23 mouse cellular contexts compared by ENCODE assay signal in genomic region chr8:104412805-104413532, GRCm38 (mm10). TPM values are rescaled to one million over a fixed set of nuclear protein-coding genes. Genes with fewer than 3 reads are reported as not detected.
DNase-seq lines count a peak whose midpoint lies in the region; ATAC-seq and TF ChIP-seq lines count a peak whose summit lies in the region.
"Had no signal": no experiment of that assay in that cellular context is flagged by ENCODE, and none has a peak within 500 bp of the region (broad histone marks: within the 10 kb centered on the region; RNA-seq: fewer than 3 reads in every experiment).

No protein-coding gene starts in this region.

- H3K36me3 ChIP-seq in heart, postnatal 0 days (replicated peaks; ENCODE audit: control insufficient read depth, insufficient read depth, low read length), result peaks cover 11% of the 10 kb centered on the region; the same call in 1 of the 2 replicates
- no peaks in the 10 kb centered on the region for H3K36me3 ChIP-seq in heart, adult 2 months (ENCODE audit: control insufficient read depth, insufficient read depth, low read length)
- peaks cover 11% of the 10 kb centered on the region for H3K36me3 ChIP-seq in lung, embryonic 14.5 days (ENCODE audit: insufficient read depth)
- peaks cover 5% of the 10 kb centered on the region for H3K36me3 ChIP-seq in intestine, embryonic 15.5 days

- H3K27me3 ChIP-seq in heart, postnatal 0 days (ENCODE audit: control insufficient read depth, insufficient read depth, low read length), result no peaks in the 10 kb centered on the region
- no peaks in the 10 kb centered on the region for H3K27me3 ChIP-seq in heart, adult 2 months (ENCODE audit: control insufficient read depth, insufficient read depth, low read length)
- H3K27me3 ChIP-seq in lung, embryonic 14.5 days (ENCODE audit: insufficient read depth, low read length), result no peaks in the 10 kb centered on the region
- no peaks in the 10 kb centered on the region for H3K27me3 ChIP-seq in intestine, embryonic 15.5 days (replicated peaks)
- H3K27me3 ChIP-seq: forebrain, embryonic 12.5 days; hindbrain, embryonic 15.5 days had no signal

- no peak overlapping the region for H3K4me2 ChIP-seq in heart, postnatal 0 days (ENCODE audit: low read depth, low read length)
- H3K4me2 ChIP-seq in lung, embryonic 14.5 days, result no peak overlapping the region
- no peak overlapping the region for H3K4me2 ChIP-seq in intestine, embryonic 15.5 days (replicated peaks)
- H3K4me2 ChIP-seq: forebrain, embryonic 12.5 days; hindbrain, embryonic 15.5 days had no signal

- no peaks in the 10 kb centered on the region for H3K9me3 ChIP-seq in heart, postnatal 0 days (replicated peaks; ENCODE audit: control insufficient read depth, low read length)
- H3K9me3 ChIP-seq in lung, embryonic 14.5 days (ENCODE audit: low read depth, low read length), result no peaks in the 10 kb centered on the region
- no peaks in the 10 kb centered on the region for H3K9me3 ChIP-seq in intestine, embryonic 15.5 days
- H3K9me3 ChIP-seq: embryonic facial prominence, embryonic 10.5 days; forebrain, embryonic 12.5 days; hindbrain, embryonic 15.5 days; midbrain, embryonic 10.5 days had no signal

- H3K4me3 ChIP-seq in heart, postnatal 0 days (ENCODE audit: low read depth, low read length), result no peak overlapping the region
- no peak overlapping the region for H3K4me3 ChIP-seq in heart, adult 2 months
- no peak overlapping the region for H3K4me3 ChIP-seq in lung, embryonic 14.5 days (ENCODE audit: low read depth, low read length)
- no peak overlapping the region for H3K4me3 ChIP-seq in intestine, embryonic 15.5 days (replicated peaks)
- H3K4me3 ChIP-seq: embryonic facial prominence, embryonic 10.5 days; forebrain, embryonic 12.5 days; hindbrain, embryonic 15.5 days; midbrain, embryonic 10.5 days had no signal

- DNase-seq in adrenal gland, adult (ENCODE audit: inconsistent age in 2 of 2, low spot score in 1 of 2), result peak; percentile 32 to 80
- no peak for DNase-seq in adrenal gland, postnatal 14 days
- no peak for DNase-seq in heart, postnatal 0 days (ENCODE audit: low spot score)
- no peak for DNase-seq in heart, adult 2 months
- DNase-seq in lung, embryonic 14.5 days, result peak; percentile 40
- DNase-seq in lung, postnatal 14 days, result no peak
- DNase-seq in urinary bladder, adult 2 months (ENCODE audit: low spot score), result no peak
- DNase-seq: cerebellum, adult 9-10 months; gastrocnemius, postnatal 10 days; heart, adult 18-20 months; heart, postnatal 4 days; kidney, adult 9 months; left cerebral cortex, postnatal 4 days; liver; retina, postnatal 1 day; right cerebral cortex, postnatal 4 days; thymus, adult 18-20 months had no signal

- intact Hi-C loops in heart, adult 2 months (cut with DNase I), result no loop called here

- ATAC-seq in heart, postnatal 0 days (ENCODE audit: insufficient read depth, low read depth), result peak; percentile 60; the same call in 1 of the 2 replicates
- ATAC-seq in lung, embryonic 14.5 days (ENCODE audit: insufficient read depth), result no peak
- ATAC-seq in intestine, embryonic 15.5 days, result peak; percentile 59

- H3K4me1 ChIP-seq in heart, postnatal 0 days (ENCODE audit: control insufficient read depth, insufficient read depth), result peaks cover 25% of the 10 kb centered on the region
- no peaks in the 10 kb centered on the region; the same call in none of the 2 replicates for H3K4me1 ChIP-seq in heart, adult 2 months (ENCODE audit: control insufficient read depth, insufficient read depth, low read length)
- no peaks in the 10 kb centered on the region; the same call in 1 of the 2 replicates for H3K4me1 ChIP-seq in lung, embryonic 14.5 days (ENCODE audit: insufficient read depth)
- H3K4me1 ChIP-seq in intestine, embryonic 15.5 days (replicated peaks), result peaks cover 10% of the 10 kb centered on the region; the same call in 1 of the 2 replicates
- H3K4me1 ChIP-seq: embryonic facial prominence, embryonic 10.5 days; hindbrain, embryonic 15.5 days had no signal

- no peak for TF ChIP-seq POLR2A in heart, adult 2 months (IDR thresholded peaks at IDR 0.05; ENCODE audit: insufficient read depth, low read depth, low read length)

- 27% methylated on average over 7 of the region's 7 CpGs for WGBS in heart, postnatal 0 days
- 35% methylated on average over 7 of the region's 7 CpGs for WGBS in heart, adult 2 months
- 40% methylated on average over 7 of the region's 7 CpGs for WGBS in lung, embryonic 14.5 days
- 40% methylated on average over 7 of the region's 7 CpGs for WGBS in intestine, embryonic 15.5 days

- no peak for TF ChIP-seq EP300 in heart, postnatal 0 days (IDR thresholded peaks at IDR 0.05; ENCODE audit: low read depth)
- no peak for TF ChIP-seq EP300 in heart, adult 2 months (IDR thresholded peaks at IDR 0.05; ENCODE audit: insufficient read depth, low read depth, low read length)

- H3K27ac ChIP-seq in heart, postnatal 0 days (ENCODE audit: low read depth), result peak overlapping the region; percentile 66
- no peak overlapping the region for H3K27ac ChIP-seq in heart, adult 2 months
- no peak overlapping the region; the same call in 1 of the 2 replicates for H3K27ac ChIP-seq in lung, embryonic 14.5 days (ENCODE audit: low read depth)
- peak overlapping the region; percentile 19; the same call in 1 of the 2 replicates for H3K27ac ChIP-seq in intestine, embryonic 15.5 days
- H3K27ac ChIP-seq: embryonic facial prominence, embryonic 10.5 days; forebrain, embryonic 12.5 days; hindbrain, embryonic 15.5 days; macrophage had no signal

- no peak overlapping the region for H3K9ac ChIP-seq in heart, postnatal 0 days (replicated peaks; ENCODE audit: low read depth, low read length)
- no peak overlapping the region for H3K9ac ChIP-seq in heart, adult 2 months (ENCODE audit: low read depth, low read length)
- no peak overlapping the region for H3K9ac ChIP-seq in lung, embryonic 14.5 days
- no peak overlapping the region for H3K9ac ChIP-seq in intestine, embryonic 15.5 days
- H3K9ac ChIP-seq: forebrain, embryonic 12.5 days; hindbrain, embryonic 15.5 days had no signal

- TF ChIP-seq CTCF in heart, postnatal 0 days (IDR thresholded peaks at IDR 0.05; ENCODE audit: low read depth), result no peak
- TF ChIP-seq CTCF in heart, adult 2 months (IDR thresholded peaks at IDR 0.05), result no peak
- TF ChIP-seq CTCF in lung, embryonic 14.5 days (IDR thresholded peaks at IDR 0.05; ENCODE audit: low read depth), result no peak

- H3K79me2 ChIP-seq in heart, adult 2 months (replicated peaks; ENCODE audit: control insufficient read depth, insufficient read depth, low read length), result no peaks in the 10 kb centered on the region

RNA-seq across cellular contexts. Expression of gene Cmtm4, which starts 17.4 kb away (rescaled TPM):
- total RNA-seq in adrenal gland, postnatal 14 days (2021), result 36.8 and 40.9 TPM in 2 replicates
- 10.2 and 13.4 TPM in 2 replicates for total RNA-seq in heart, postnatal 0 days (2014; rRNA removed; ENCODE audit: low replicate concordance)
- 1.2 TPM in 2 replicates for polyA plus RNA-seq in heart, postnatal 0 days (2015; fragmentation: Nextera tagmentation; extraction: Ambion mirVana)
- total RNA-seq in heart, adult 2 months (2021), result 10 to 100 TPM; 10.0 to 11.4 TPM
- polyA plus RNA-seq in heart, adult 2 months (2012; rRNA removed), result 7.3 and 13.4 TPM in 2 replicates
- 3.6 and 4.0 TPM in 2 replicates for polyA plus RNA-seq in lung, embryonic 14.5 days (2014; fragmentation: Nextera tagmentation; extraction: Ambion mirVana)
- polyA plus RNA-seq in intestine, embryonic 15.5 days (2015; fragmentation: Nextera tagmentation; extraction: Ambion mirVana), result 6.3 and 6.9 TPM in 2 replicates
- polyA plus RNA-seq in urinary bladder, adult 2 months (2012; rRNA removed), result 31.4 and 32.1 TPM in 2 replicates

RNA-seq across cellular contexts. Expression of gene Dync1li2, which starts 29.9 kb away (rescaled TPM):
- total RNA-seq in adrenal gland, postnatal 14 days (2021), result 93.9 and 128 TPM in 2 replicates
- 11.0 and 20.2 TPM in 2 replicates for total RNA-seq in heart, postnatal 0 days (2014; rRNA removed; ENCODE audit: low replicate concordance)
- 36.5 and 38.8 TPM in 2 replicates for polyA plus RNA-seq in heart, postnatal 0 days (2015; fragmentation: Nextera tagmentation; extraction: Ambion mirVana)
- 100 to 1,000 TPM in 1 of 2 experiments, 10 to 100 TPM in 1; 86.8 to 107 TPM for total RNA-seq in heart, adult 2 months (2021)
- 20.2 and 38.5 TPM in 2 replicates for polyA plus RNA-seq in heart, adult 2 months (2012; rRNA removed)
- polyA plus RNA-seq in lung, embryonic 14.5 days (2014; fragmentation: Nextera tagmentation; extraction: Ambion mirVana), result 61.1 and 62.4 TPM in 2 replicates
- polyA plus RNA-seq in intestine, embryonic 15.5 days (2015; fragmentation: Nextera tagmentation; extraction: Ambion mirVana), result 46.0 and 46.1 TPM in 2 replicates
- 79.6 and 85.8 TPM in 2 replicates for polyA plus RNA-seq in urinary bladder, adult 2 months (2012; rRNA removed)

Comparison
In these comparisons a context has a peak if more than half of its experiments do, and no peak if none do; other contexts are left out.
1. DNase-seq: peak in adrenal gland, adult (2 of 2) and lung, embryonic 14.5 days (single experiment); none in adrenal gland, postnatal 14 days (single experiment), heart, postnatal 0 days (single experiment), heart, adult 2 months (0 of 2), lung, postnatal 14 days (single experiment) and urinary bladder, adult 2 months (single experiment).
2. H3K27ac ChIP-seq: peak in heart, postnatal 0 days (single experiment) and intestine, embryonic 15.5 days (single experiment); none in heart, adult 2 months (single experiment) and lung, embryonic 14.5 days (single experiment).